Mouse (Mus musculus) frontal cortex, postnatal 14 days (tissue): Measurements from ENCODE around the gene Nedd9.

Experiments used
- DNase-seq, 2 experiments: peaks; one replicate each; pipeline ENCODE4 v3.0.0; 2022; ENCODE audit warnings: low spot score in 2 of 2

Gene Nedd9

GRCm38 (mm10) chr13:41410191-41411074, 76.7 kb downstream of the Nedd9 start:
- DNase-seq: no peak

DNA sequence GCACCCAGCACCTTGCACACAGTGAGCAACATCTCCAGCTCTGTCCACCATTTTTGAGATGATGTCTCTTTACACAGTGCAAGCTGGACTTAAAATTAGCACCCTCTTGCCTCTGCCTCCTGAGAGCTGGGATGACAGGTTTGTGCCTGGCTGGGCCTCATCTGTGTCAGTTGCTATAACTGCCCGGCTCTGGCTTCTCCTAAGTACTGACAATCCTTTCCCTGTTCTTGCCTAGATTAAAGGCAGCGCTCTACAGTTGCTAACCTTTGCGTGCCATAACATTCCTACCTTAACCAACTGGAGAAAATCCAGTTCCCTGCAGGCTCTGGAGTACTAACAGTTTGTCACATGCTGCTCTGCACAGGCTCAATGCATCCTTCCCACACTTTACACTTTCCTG, 77.9 kb downstream of the Nedd9 start:
- no peak for DNase-seq

- no peak for DNase-seq
Measured at GRCm38 (mm10) chr13:41408374-41408952, 78.7 kb downstream of the Nedd9 start.

- no peak for DNase-seq
Measured at GRCm38 (mm10) chr13:41405009-41405408, 82.2 kb downstream of the Nedd9 start.

DNA sequence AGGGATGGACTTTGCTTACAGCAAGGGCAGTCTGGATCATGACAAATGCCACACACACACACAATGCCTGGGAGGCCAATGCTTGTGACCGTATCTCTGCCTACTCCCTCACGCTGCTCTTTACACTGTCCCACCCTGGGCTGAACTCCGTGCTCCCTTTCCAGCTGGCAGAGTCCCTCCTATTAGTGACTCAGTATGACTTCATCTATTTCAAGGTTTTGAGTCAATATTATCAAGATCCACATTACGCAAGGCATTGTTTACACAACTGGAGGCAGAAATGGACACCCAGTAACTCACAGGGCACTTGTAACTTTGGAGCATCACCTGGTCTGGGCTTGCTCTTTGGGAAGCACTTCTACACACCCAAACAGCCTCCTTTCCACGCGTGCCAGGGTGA, 83.3 kb downstream of the Nedd9 start:
- DNase-seq: no peak

- no peak for DNase-seq
Measured at GRCm38 (mm10) chr13:41402441-41403003, 84.6 kb downstream of the Nedd9 start.

DNA sequence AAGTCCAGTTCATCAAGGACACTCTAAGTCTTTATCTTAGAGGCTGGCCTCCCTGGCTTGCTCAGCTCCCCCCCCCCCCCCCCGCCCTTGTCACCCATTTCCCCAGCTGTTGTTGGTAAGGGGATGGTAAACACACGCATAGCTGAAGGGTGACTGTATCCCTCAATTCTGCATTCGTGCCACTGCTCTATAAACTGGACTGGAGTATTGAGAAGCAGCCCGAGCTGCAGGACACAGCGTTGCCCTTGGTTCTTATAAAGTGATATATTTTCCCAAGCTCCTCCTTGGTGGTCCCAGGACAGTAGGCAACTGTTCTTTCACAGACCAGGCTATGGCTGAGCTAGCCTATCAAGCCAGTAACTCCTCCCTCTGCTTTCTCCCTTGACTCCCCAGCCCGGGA, 85.4 kb downstream of the Nedd9 start:
- no peak for DNase-seq

GRCm38 (mm10) chr13:41400289-41400688, 86.9 kb downstream of the Nedd9 start:
- no peak for DNase-seq

- no peak for DNase-seq
Measured at GRCm38 (mm10) chr13:41392191-41392590, 95.0 kb downstream of the Nedd9 start.

GRCm38 (mm10) chr13:41390698-41391097, 96.5 kb downstream of the Nedd9 start:
- DNase-seq: no peak

- no peak for DNase-seq
Measured at GRCm38 (mm10) chr13:41386581-41386980, 100.6 kb downstream of the Nedd9 start.

- no peak for DNase-seq
Measured at GRCm38 (mm10) chr13:41384896-41385295, 102.3 kb downstream of the Nedd9 start.

GRCm38 (mm10) chr13:41382635-41383034, 104.5 kb downstream of the Nedd9 start:
- DNase-seq: no peak

DNA sequence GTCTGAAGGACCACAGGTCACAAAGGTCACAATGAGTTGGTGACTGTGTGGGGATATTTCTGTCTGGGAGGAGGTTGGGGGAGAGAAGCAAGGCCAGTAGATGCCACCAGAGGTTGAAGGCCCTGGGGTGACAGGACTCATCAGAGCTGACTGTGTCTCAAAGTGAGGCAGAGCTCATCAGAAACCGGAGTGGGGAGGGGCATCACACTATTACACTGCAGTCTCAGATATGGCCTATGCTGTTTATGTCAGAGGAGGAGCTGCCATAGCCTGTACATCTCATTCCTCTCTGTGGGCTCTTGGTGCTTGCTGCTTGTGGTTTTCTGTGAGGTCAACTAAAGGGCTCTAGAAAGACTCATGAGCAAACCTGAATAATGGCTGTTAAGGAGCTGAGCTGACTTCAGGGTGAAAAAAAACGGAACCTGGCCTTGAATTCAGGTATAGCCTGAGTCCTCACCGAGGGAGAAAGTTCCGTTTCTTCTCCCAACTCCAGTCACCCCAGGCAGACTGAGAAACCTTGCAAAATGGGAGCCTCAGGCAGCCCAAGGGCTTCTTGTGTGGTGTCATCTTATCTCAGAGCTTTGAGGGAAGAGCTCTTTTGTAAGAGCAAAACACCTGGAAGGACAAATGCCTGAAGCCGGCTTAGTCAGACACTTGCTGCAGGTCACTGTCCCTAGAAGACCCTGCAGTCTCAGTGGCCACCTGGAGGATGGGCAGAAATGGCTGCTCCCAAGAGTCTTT, 105.2 kb downstream of the Nedd9 start:
- no peak for DNase-seq

- DNase-seq: no peak
Measured at GRCm38 (mm10) chr13:41381041-41381805, 105.9 kb downstream of the Nedd9 start.

GRCm38 (mm10) chr13:41379951-41380465, 107.2 kb downstream of the Nedd9 start:
- DNase-seq: no peak

- no peak for DNase-seq
Measured at GRCm38 (mm10) chr13:41378462-41378861, 108.7 kb downstream of the Nedd9 start.

DNA sequence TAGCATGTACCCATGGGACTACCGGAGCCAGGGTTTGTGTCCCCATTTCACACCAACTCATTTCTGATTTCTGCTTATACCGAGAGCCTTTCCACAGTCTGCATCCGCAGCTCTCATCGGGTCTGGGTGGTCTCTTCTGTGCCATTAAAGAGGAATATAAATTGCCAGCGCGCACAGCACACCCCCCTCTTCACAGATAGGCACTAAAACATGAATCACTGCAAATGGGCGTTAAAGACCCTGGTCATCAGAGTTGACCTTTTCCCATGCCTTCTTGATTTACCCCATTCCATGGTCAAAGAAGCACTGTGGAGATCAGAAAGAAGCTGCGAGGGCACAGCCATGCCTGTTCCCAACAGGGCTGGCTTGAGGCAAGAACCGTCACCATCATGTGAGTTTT, 109.3 kb downstream of the Nedd9 start:
- DNase-seq: no peak

- DNase-seq: no peak
Measured at GRCm38 (mm10) chr13:41377011-41377431, 110.1 kb downstream of the Nedd9 start.

DNA sequence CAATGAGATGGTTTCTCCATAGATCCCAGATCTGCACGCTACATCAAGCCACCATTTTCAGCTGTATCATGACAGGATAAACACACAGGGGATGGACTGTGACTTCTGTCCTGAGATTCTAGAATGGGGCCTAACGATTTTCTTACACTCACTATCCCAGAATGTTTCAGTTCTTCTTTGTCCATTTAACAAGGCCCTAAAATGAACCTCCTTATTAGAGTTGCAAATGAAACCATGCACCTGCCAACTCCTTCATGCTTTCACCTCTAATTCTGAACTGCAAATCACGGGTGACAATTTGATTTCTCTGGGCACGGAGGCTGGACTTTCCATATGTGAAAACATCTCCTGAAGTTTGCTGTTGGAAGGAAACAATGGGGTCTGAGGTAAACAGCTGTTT, 111.1 kb downstream of the Nedd9 start:
- DNase-seq: no peak

DNA sequence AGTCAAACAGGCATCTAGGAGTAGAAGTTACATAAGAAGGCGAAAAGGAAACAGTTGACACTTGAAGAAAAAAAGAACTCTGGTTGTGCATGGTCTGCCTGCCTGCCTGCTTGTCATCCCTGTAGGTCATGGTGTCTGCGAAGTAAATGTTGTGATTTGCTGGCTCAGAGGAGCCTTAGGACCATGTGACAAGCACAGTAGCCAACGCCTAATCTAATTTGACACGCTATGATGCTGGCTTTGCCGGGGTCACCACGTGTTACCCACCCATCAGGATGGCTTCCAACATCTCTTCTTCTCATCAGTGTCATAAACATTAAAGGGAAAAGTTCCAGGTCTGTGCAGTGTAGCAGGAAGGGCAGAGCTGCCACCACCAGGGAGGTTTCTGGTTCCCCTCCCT, 111.5 kb downstream of the Nedd9 start:
- DNase-seq: no peak
